Mouse (Mus musculus) heart, postnatal 0 days (tissue): ENCODE results near the gene Fbf1.

Source experiments
- CTCF ChIP-seq: IDR thresholded peaks from 2 replicates; pipeline ENCODE4 v1.5.1; 2016; ENCODE audit warnings: antibody characterized with exemption, control low read depth, low read depth
- EP300 ChIP-seq: IDR thresholded peaks from 2 replicates; pipeline ENCODE4 v1.6.1; 2016; ENCODE audit warnings: antibody characterized with exemption, low read depth

DNA sequence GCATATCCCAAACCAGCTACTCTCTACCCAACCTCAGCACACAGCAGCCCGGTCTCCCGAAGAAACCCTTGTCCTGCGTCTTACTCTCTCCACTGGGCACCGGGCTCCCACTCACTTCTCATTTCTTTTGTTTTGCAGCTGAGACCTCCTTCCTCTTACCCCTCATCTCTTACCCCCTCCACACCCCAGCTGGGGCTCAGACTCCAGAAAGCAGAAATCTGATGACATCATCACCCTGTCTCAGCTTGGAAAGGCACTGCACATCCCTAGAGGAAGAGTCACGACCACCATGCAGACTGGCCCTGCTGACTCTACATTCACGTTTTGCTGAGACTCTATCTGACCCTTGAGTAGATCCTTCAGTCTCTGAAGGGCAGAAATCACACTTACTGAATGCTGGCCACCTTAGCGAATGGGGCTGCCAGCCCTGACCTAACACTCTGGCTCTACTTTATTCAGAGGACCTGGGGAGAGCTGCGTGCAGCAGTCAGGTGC lies 37.9 kb downstream of the Fbf1 start:
- no peak for TF ChIP-seq CTCF
- no peak for TF ChIP-seq EP300
